Mouse (Mus musculus) liver, embryonic 14.5 days (tissue): ENCODE results near the gene Mpp3. TPM values are rescaled to one million over a fixed set of nuclear protein-coding genes. Genes with fewer than 3 reads are reported as not detected.
A peak's percentile ranks its signal among the peaks of the same experiment; 100 is the strongest.

ENCODE experiments used
- ATAC-seq: fragments of 200-750 bp; cut with Nextera tagmentation; 2 replicates; pipeline ENCODE4 v1.8.0; 2017; ENCODE audit warnings: moderate number of reproducible peaks, mild to moderate bottlenecking, moderate library complexity; ENCODE audit not compliant: insufficient read depth
- DNase-seq, 3 experiments: peaks; one replicate each; pipeline ENCODE4 v3.0.0-alpha.2; 2012 to 2013; ENCODE audit warnings: low read depth in 3 of 3, low spot score in 3 of 3
- H3K27ac ChIP-seq: fragments of 300-500 bp; sonication (generic); 2 replicates; pipeline ENCODE4 v1.5.1; 2014; ENCODE audit warnings: moderate library complexity, mild to moderate bottlenecking, control low read depth, inconsistent platforms
- H3K27me3 ChIP-seq: fragments of 300-500 bp; sonication (generic); 2 replicates; pipeline ENCODE4 v1.6.1; 2014; ENCODE audit warnings: mild to moderate bottlenecking, low read length, moderate library complexity; ENCODE audit not compliant: control insufficient read depth, insufficient read depth
- H3K36me3 ChIP-seq: fragments of 300-500 bp; sonication (generic); replicated peaks from 2 replicates; pipeline ENCODE4 v1.6.1; 2014; ENCODE audit warnings: low read depth; ENCODE audit not compliant: control insufficient read depth, insufficient read depth
- H3K4me1 ChIP-seq, 2 experiments: fragments of 200-500 bp in 1 of 2; fragments of 300-500 bp in 1 of 2; sonication (generic) in 1 of 2; replicated peaks; 2 replicates each; pipeline ENCODE4 v1.6.1; 2012 to 2014; ENCODE audit warnings: antibody characterized with exemption in 1 of 2, inconsistent platforms in 1 of 2, low read length in 1 of 2; ENCODE audit not compliant: control insufficient read depth in 2 of 2, insufficient read depth in 2 of 2
- H3K4me2 ChIP-seq: fragments of 300-500 bp; sonication (generic); 2 replicates; pipeline ENCODE4 v1.6.1; 2014; ENCODE audit warnings: low read depth, mild to moderate bottlenecking, control low read depth, moderate library complexity
- H3K4me3 ChIP-seq, 2 experiments: fragments of 200-500 bp in 1 of 2; fragments of 300-500 bp in 1 of 2; sonication (generic) in 1 of 2; 2 replicates each; pipeline ENCODE4 v1.5.1; 2012 to 2014; ENCODE audit warnings: low read depth in 2 of 2, low read length in 2 of 2, mild to moderate bottlenecking in 2 of 2, control low read depth in 1 of 2, inconsistent platforms in 1 of 2, moderate library complexity in 1 of 2; ENCODE audit not compliant: insufficient read depth in 1 of 2
- H3K9ac ChIP-seq: fragments of 300-500 bp; sonication (generic); replicated peaks from 2 replicates; pipeline ENCODE4 v1.6.1; 2014; ENCODE audit warnings: mild to moderate bottlenecking, control low read depth, moderate library complexity
- H3K9me3 ChIP-seq: fragments of 300-500 bp; sonication (generic); 2 replicates; pipeline ENCODE4 v1.6.1; 2016; ENCODE audit warnings: low read length, mixed read lengths; ENCODE audit not compliant: control insufficient read depth
- CTCF ChIP-seq: IDR thresholded peaks from 2 replicates; pipeline ENCODE4 v1.5.1; 2016; ENCODE audit warnings: antibody characterized with exemption, low read depth, control low read depth
- EP300 ChIP-seq: IDR thresholded peaks from 2 replicates; pipeline ENCODE4 v1.6.1; 2016; ENCODE audit warnings: antibody characterized with exemption, low read depth
- WGBS: fragments of 180-500 bp; shearing (Covaris S2); extraction: QIAGEN DNeasy Blood & Tissue Kit; methylation state at CpG from one replicate; pipeline ENCODE4 v1.1.7; 2014; ENCODE audit not compliant: insufficient replicate concordance; 5-methylcytosine and 5-hydroxymethylcytosine counted together
- polyA plus RNA-seq, 2 experiments: library from polyadenylated mRNA; depleted of rRNA in 1 of 2; stranded (reverse) in 1 of 2; unstranded in 1 of 2; fragments of >200 nt; fragmentation: Nextera tagmentation in 1 of 2; extraction: Ambion mirVana in 1 of 2; gene quantifications; 2 replicates each; pipeline versions ENCODE4 v1.2.1 to v1.2.3; 2012 to 2014

Gene Mpp3
- polyA plus RNA-seq, 2 experiments, result 0.21 TPM; not detected in 1

GRCm38 (mm10) chr11:102029304-102029703 is 1.0 kb upstream of the Mpp3 start:
- H3K4me3 ChIP-seq, result no peak overlapping the region
- no peak overlapping the region for H3K27ac ChIP-seq
- H3K4me1 ChIP-seq, result peaks cover 6 to 7% of the 10 kb centered on the region in 2 experiments; a peak in 3 of 4 replicates
- no peak overlapping the region for H3K9ac ChIP-seq
- WGBS, result 30% methylated on average over 4 of the region's 4 CpGs
- no peak for ATAC-seq
- no peaks in the 10 kb centered on the region for H3K36me3 ChIP-seq
- no peak for DNase-seq
- H3K4me2 ChIP-seq, result no peak overlapping the region
- no peaks in the 10 kb centered on the region for H3K9me3 ChIP-seq
- TF ChIP-seq CTCF (no peak), EP300 (peak; percentile 59)
- peaks cover 35% of the 10 kb centered on the region for H3K27me3 ChIP-seq

DNA sequence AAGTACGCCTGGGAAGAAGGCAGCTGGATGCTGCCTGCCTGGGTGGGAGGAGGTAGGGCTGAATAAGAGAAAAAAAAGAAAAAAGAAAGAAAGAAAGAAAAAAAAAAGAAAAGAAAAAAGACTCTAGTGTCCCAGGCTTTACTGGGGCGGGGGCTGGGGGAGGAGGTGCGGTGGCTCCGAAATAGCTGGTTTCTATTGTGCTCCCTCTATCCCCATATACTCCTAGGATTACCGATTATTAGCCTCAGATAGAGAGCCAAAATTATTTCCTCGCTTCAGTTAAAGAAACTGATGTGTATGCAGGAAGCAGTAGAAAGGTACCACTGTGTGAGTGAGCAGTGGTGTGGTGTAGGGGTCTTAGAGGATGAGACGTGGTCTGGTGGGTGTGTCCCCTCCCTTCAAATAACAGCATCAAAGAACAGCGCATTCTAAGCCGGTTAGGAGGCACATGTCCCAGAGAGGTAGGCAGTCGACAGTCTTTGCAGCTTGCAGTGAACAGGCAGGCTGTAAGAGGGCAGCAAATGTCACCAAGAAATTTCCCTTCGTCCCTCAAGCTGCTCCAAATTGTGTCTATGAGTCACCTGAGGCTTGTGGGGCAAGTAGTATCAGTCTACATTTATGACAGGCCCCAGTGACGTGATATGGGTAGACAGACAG is 772 bp downstream of the Mpp3 start:
- Histone ChIP-seq H3K4me1 (peaks cover 6 to 7% of the 10 kb centered on the region in 2 experiments; a peak in 3 of 4 replicates), H3K9me3 (no peaks in the 10 kb centered on the region), H3K36me3 (no peaks in the 10 kb centered on the region), H3K27me3 (peaks cover 35% of the 10 kb centered on the region), H3K4me3 (no peak overlapping the region), H3K9ac (no peak overlapping the region), H3K4me2 (peak overlapping the region; percentile 71), H3K27ac (no peak overlapping the region)
- no peak for ATAC-seq
- WGBS, result 15% methylated on average over 12 of the region's 12 CpGs
- DNase-seq, result no peak
- no peak for TF ChIP-seq EP300
- no peak for TF ChIP-seq CTCF

DNA sequence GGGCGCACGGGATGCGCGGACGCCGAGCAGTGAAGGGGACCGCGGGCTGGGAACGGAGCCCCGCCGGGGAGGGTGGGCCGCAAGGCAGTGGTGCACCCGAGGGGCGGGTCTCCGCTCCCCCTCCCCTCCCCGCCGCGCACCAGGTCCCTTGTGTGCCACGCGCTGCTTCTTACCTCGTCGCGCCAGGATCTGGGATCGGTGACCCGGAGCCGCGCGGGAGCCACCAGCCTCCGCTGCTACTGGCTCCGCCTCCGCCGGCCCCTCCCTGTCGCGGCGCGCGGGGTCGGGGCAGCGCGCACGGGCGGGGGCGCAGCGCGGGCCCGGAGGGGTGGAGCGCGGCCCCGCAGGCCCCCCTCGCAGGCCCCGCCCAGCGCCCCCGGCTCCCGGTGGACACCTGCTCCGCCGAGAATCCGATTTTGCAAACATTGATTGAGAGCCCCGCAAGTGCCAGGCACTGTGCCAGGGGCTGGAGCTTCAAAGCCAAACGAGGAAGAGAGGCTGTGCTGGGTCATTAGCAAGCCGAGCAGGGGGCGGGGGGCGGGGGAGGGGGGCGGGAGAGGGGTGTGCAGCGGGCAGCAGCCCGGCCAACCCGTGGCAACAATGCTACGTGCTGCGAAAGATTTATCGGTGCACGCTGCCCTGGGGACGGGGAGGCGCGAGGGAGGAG is 1.4 kb downstream of the Mpp3 start:
- under 1% methylated on average over 70 of the region's 73 CpGs for WGBS
- no peak for TF ChIP-seq EP300
- no peak for TF ChIP-seq CTCF
- DNase-seq (no peak), ATAC-seq (peak; percentile 37; the same call in 1 of the 2 replicates)
- peak overlapping the region; percentile 50 to 56 for H3K4me3 ChIP-seq
- no peak overlapping the region for H3K9ac ChIP-seq
- peak overlapping the region; percentile 71 for H3K4me2 ChIP-seq
- peaks cover 35% of the 10 kb centered on the region for H3K27me3 ChIP-seq
- no peak overlapping the region for H3K27ac ChIP-seq
- no peaks in the 10 kb centered on the region for H3K36me3 ChIP-seq
- no peaks in the 10 kb centered on the region for H3K9me3 ChIP-seq
- peaks cover 6 to 7% of the 10 kb centered on the region in 2 experiments; a peak in 3 of 4 replicates for H3K4me1 ChIP-seq

DNA sequence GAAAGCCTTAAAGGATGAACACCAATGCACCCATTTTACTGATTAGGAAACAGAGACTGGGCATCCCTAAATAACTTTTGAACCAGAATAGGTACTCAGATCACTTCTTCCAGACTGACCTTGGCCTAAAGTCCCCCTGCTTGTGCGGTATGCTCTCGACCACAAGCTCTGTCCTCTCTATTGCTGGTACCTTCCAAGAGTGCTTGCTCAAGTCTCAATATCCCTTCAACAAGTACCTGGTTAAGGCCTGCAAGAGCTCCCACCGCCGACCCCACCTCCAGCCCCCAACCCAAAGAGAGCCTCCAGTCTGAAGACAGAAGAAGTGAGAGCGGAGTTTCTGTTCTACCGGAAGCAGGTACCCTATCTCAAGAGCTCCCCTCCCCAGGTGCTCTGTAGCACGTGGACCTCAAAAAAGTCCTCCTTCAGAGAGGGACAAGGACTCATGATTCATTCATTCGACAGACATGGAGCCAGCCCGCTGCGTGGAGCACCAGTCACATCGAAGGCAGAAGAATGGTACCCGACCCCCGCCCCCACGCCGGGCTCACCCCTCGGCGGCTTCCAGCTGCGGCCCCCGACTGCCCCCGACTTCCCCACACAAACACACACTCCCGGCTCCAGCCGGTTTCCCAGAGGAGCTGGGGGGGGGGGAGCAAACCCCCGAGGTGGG is 2.1 kb downstream of the Mpp3 start:
- Histone ChIP-seq H3K9me3 (no peaks in the 10 kb centered on the region), H3K36me3 (no peaks in the 10 kb centered on the region), H3K4me1 (peaks cover 6 to 7% of the 10 kb centered on the region in 2 experiments; a peak in 3 of 4 replicates), H3K27me3 (peaks cover 35% of the 10 kb centered on the region), H3K4me2 (peak overlapping the region; percentile 71), H3K27ac (no peak overlapping the region), H3K4me3 (peak overlapping the region; percentile 50 to 56), H3K9ac (no peak overlapping the region)
- DNase-seq (no peak), ATAC-seq (no peak)
- WGBS, result 6% methylated on average over 23 of the region's 23 CpGs
- no peak for TF ChIP-seq CTCF
- TF ChIP-seq EP300, result no peak

GRCm38 (mm10) chr11:102025354-102025753 is 2.9 kb downstream of the Mpp3 start:
- DNase-seq (no peak), ATAC-seq (no peak)

More at GRCm38 (mm10) chr11:102025354-102025753, 2.9 kb downstream of the Mpp3 start:
- no peak for TF ChIP-seq CTCF
- TF ChIP-seq EP300, result no peak
- Histone ChIP-seq H3K4me2 (no peak overlapping the region), H3K4me1 (peaks cover 6 to 7% of the 10 kb centered on the region in 2 experiments; a peak in 3 of 4 replicates), H3K27ac (no peak overlapping the region), H3K9me3 (no peaks in the 10 kb centered on the region), H3K4me3 (no peak overlapping the region), H3K27me3 (peaks cover 35% of the 10 kb centered on the region), H3K9ac (no peak overlapping the region), H3K36me3 (no peaks in the 10 kb centered on the region)
- 35% methylated on average over 7 of the region's 7 CpGs for WGBS
